Mouse (Mus musculus) embryonic facial prominence, embryonic 10.5 days (tissue): ENCODE data around the gene Copg1. TPM values are rescaled to one million over a fixed set of nuclear protein-coding genes. Genes with fewer than 3 reads are reported as not detected.

Source experiments
- DNase-seq: peaks from one replicate; pipeline ENCODE4 v3.0.0-alpha.2; 2017; ENCODE audit warnings: low spot score
- H3K27ac ChIP-seq: fragments of 300-500 bp; sonication (generic); replicated peaks from 2 replicates; pipeline ENCODE4 v1.5.1; 2016; ENCODE audit warnings: mild to moderate bottlenecking
- H3K27me3 ChIP-seq: fragments of 300-500 bp; sonication (generic); replicated peaks from 2 replicates; pipeline ENCODE4 v1.6.1; 2016; ENCODE audit warnings: low read depth, mild to moderate bottlenecking; ENCODE audit not compliant: poor library complexity, severe bottlenecking
- H3K36me3 ChIP-seq: fragments of 300-500 bp; sonication (generic); replicated peaks from 2 replicates; pipeline ENCODE4 v1.6.1; 2016; ENCODE audit warnings: mild to moderate bottlenecking, moderate library complexity
- H3K4me1 ChIP-seq: fragments of 300-500 bp; sonication (generic); 2 replicates; pipeline ENCODE4 v1.6.1; 2016
- H3K4me3 ChIP-seq: fragments of 300-500 bp; sonication (generic); 2 replicates; pipeline ENCODE4 v1.5.1; 2016; ENCODE audit warnings: mild to moderate bottlenecking, moderate library complexity
- H3K9me3 ChIP-seq: fragments of 300-500 bp; sonication (generic); 2 replicates; pipeline ENCODE4 v1.6.1; 2016; ENCODE audit warnings: mild to moderate bottlenecking
- WGBS: fragments of 180-500 bp; shearing (Covaris S2); methylation state at CpG from one replicate; pipeline ENCODE4 v1.1.7; 2016; 5-methylcytosine and 5-hydroxymethylcytosine counted together
- polyA plus RNA-seq: library from polyadenylated mRNA; unstranded; fragments of >200 nt; fragmentation: Nextera tagmentation; extraction: Ambion mirVana; gene quantifications from 2 replicates; pipeline ENCODE4 v1.2.1, GENCODE M21; 2016

Gene Copg1
- polyA plus RNA-seq, 1 experiment from 2014 or later, result 157 TPM

DNA sequence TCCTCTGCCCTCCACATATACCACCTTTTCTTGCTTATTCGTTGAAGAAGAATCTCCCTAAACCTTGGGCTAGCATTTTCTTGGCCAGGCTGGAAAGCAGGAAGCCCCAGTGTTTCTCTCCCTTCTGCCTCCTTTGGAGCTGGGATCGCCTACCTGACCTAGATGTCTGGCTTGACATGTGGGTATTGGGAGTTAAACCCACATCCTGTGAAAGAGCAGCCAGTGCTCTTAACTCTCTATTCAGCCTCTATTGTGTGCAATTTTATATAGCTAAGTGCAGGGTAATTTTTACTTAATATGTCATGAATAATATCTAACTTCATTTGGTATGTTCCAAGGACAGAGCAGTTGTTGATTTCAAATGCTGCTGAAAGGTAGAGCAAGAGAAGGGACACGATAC is 8.0 kb upstream of the Copg1 start:
- WGBS, result 69% methylated on average over 3 of the region's 3 CpGs
- peaks cover 13% of the 10 kb centered on the region for H3K4me1 ChIP-seq

GRCm38 (mm10) chr6:87882221-87882620 is 5.4 kb upstream of the Copg1 start:
- H3K27ac ChIP-seq, result no peak overlapping the region
- no peaks in the 10 kb centered on the region for H3K36me3 ChIP-seq
- H3K4me3 ChIP-seq, result no peak overlapping the region
- H3K27me3 ChIP-seq, result no peaks in the 10 kb centered on the region
- WGBS, result 84% methylated on average over 3 of the region's 3 CpGs
- no peak for DNase-seq
- no peaks in the 10 kb centered on the region for H3K9me3 ChIP-seq
- peaks cover 7% of the 10 kb centered on the region for H3K4me1 ChIP-seq

More for the DNA sequence above, 8.0 kb upstream of the Copg1 start:
- no peak for DNase-seq
- H3K36me3 ChIP-seq, result no peaks in the 10 kb centered on the region
- no peak overlapping the region for H3K4me3 ChIP-seq
- H3K9me3 ChIP-seq, result no peaks in the 10 kb centered on the region
- H3K27ac ChIP-seq, result no peak overlapping the region
- no peaks in the 10 kb centered on the region for H3K27me3 ChIP-seq

DNA sequence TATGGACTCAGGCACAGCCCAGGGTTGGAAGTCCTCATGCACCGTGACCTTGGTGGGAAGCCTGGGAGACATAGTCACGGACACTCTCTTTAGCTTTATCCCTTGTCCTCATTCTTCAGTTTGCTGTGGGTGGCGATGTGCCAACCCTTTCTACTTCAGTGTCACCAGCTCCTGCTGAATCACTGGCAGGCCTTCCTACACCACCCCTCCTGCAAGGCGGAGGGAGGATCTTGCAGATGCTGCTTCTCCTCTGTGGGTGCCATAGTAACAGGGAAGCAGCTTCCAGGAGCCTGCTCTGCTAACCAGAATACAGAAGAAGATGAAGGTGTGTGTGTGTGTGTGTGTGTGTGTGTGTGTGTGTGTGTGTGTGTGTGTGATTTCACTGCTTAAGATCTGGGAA is 4.8 kb upstream of the Copg1 start:
- WGBS, result 71% methylated on average over 4 of the region's 4 CpGs
- Histone ChIP-seq H3K4me3 (no peak overlapping the region), H3K27ac (no peak overlapping the region), H3K4me1 (peaks cover 7% of the 10 kb centered on the region), H3K36me3 (no peaks in the 10 kb centered on the region), H3K27me3 (no peaks in the 10 kb centered on the region), H3K9me3 (no peaks in the 10 kb centered on the region)
- no peak for DNase-seq

- Histone ChIP-seq H3K36me3 (peaks cover 29% of the 10 kb centered on the region), H3K9me3 (no peaks in the 10 kb centered on the region), H3K27me3 (no peaks in the 10 kb centered on the region), H3K4me1 (peaks cover 10% of the 10 kb centered on the region), H3K4me3 (no peak overlapping the region), H3K27ac (no peak overlapping the region)
- WGBS, result 82% methylated on average over 1 of the region's 1 CpGs
- DNase-seq, result no peak
Measured at GRCm38 (mm10) chr6:87886721-87887120, 893 bp upstream of the Copg1 start.

GRCm38 (mm10) chr6:87893931-87894330 is 6.3 kb downstream of the Copg1 start:
- H3K36me3 ChIP-seq, result peaks cover 100% of the 10 kb centered on the region

GRCm38 (mm10) chr6:87898028-87898427 is 10.4 kb downstream of the Copg1 start:
- peaks cover 100% of the 10 kb centered on the region for H3K36me3 ChIP-seq
- 96% methylated on average over 10 of the region's 10 CpGs for WGBS
- no peak overlapping the region for H3K27ac ChIP-seq

More at GRCm38 (mm10) chr6:87893931-87894330, 6.3 kb downstream of the Copg1 start:
- Histone ChIP-seq H3K27ac (no peak overlapping the region), H3K4me3 (no peak overlapping the region), H3K4me1 (peaks cover 2% of the 10 kb centered on the region), H3K27me3 (no peaks in the 10 kb centered on the region), H3K9me3 (no peaks in the 10 kb centered on the region)
- no peak for DNase-seq
- WGBS, result 94% methylated on average over 7 of the region's 7 CpGs

GRCm38 (mm10) chr6:87906632-87907031 is 19.0 kb downstream of the Copg1 start:
- 67% methylated on average over 5 of the region's 5 CpGs for WGBS
- peaks cover 99% of the 10 kb centered on the region for H3K36me3 ChIP-seq

More at GRCm38 (mm10) chr6:87898028-87898427, 10.4 kb downstream of the Copg1 start:
- no peaks in the 10 kb centered on the region for H3K27me3 ChIP-seq
- H3K4me1 ChIP-seq, result no peaks in the 10 kb centered on the region
- no peaks in the 10 kb centered on the region for H3K9me3 ChIP-seq
- no peak for DNase-seq
- H3K4me3 ChIP-seq, result no peak overlapping the region

DNA sequence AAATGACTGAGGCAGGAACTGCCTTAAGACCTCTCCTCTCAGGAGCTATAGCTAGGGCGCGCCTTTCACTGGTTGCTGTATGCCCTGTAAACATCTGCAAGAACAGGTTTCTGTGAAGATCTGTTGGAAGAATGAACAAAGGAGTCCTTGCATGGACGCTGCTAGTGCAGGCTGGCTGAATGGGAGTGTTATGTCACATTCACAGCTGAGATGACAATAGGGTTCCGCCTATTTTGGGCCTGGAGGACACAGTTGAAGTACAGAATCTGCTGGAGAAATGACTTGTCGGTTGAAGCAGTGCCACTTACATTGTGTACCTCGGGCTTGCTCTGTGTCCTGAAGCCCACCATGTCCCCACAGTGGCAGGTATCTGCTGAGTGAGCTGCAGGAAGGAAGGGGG is 21.6 kb downstream of the Copg1 start:
- peaks cover 10% of the 10 kb centered on the region for H3K4me1 ChIP-seq

More at GRCm38 (mm10) chr6:87906632-87907031, 19.0 kb downstream of the Copg1 start:
- no peak overlapping the region for H3K27ac ChIP-seq
- DNase-seq, result peak; percentile 23
- no peaks in the 10 kb centered on the region for H3K27me3 ChIP-seq
- H3K4me1 ChIP-seq, result no peaks in the 10 kb centered on the region
- no peaks in the 10 kb centered on the region for H3K9me3 ChIP-seq
- no peak overlapping the region for H3K4me3 ChIP-seq

DNA sequence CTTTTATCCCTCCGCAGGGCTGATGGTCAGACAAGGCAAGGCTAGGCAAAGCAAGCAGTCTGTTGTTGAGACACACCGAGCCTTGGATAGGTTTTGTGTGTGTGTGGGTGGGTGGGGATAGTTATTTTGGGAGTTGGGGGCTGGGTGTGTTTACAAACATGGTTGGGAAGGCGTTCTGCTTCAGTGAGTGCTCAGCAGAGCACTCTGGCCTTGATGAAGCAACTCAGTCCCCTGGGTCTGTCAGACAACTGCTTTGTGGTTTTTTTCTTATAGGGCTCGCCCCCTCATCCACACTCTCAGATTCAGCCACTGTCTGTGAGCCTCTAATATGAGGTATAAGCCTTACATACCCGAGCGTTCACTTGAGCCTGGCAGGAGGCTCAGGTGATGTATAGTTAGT is 23.9 kb downstream of the Copg1 start:
- no peak for DNase-seq
- H3K4me3 ChIP-seq, result no peak overlapping the region
- H3K4me1 ChIP-seq, result peaks cover 22% of the 10 kb centered on the region
- no peak overlapping the region for H3K27ac ChIP-seq
- no peaks in the 10 kb centered on the region for H3K27me3 ChIP-seq
- H3K36me3 ChIP-seq, result peaks cover 76% of the 10 kb centered on the region
- no peaks in the 10 kb centered on the region for H3K9me3 ChIP-seq
- WGBS, result 86% methylated on average over 6 of the region's 6 CpGs

More for the DNA sequence above, 21.6 kb downstream of the Copg1 start:
- no peaks in the 10 kb centered on the region for H3K27me3 ChIP-seq
- H3K4me3 ChIP-seq, result no peak overlapping the region
- no peak for DNase-seq
- H3K36me3 ChIP-seq, result peaks cover 91% of the 10 kb centered on the region
- whole genome bisulfite sequencing, result 89% methylated on average over 6 of the region's 6 CpGs
- H3K9me3 ChIP-seq, result no peaks in the 10 kb centered on the region
- H3K27ac ChIP-seq, result no peak overlapping the region

DNA sequence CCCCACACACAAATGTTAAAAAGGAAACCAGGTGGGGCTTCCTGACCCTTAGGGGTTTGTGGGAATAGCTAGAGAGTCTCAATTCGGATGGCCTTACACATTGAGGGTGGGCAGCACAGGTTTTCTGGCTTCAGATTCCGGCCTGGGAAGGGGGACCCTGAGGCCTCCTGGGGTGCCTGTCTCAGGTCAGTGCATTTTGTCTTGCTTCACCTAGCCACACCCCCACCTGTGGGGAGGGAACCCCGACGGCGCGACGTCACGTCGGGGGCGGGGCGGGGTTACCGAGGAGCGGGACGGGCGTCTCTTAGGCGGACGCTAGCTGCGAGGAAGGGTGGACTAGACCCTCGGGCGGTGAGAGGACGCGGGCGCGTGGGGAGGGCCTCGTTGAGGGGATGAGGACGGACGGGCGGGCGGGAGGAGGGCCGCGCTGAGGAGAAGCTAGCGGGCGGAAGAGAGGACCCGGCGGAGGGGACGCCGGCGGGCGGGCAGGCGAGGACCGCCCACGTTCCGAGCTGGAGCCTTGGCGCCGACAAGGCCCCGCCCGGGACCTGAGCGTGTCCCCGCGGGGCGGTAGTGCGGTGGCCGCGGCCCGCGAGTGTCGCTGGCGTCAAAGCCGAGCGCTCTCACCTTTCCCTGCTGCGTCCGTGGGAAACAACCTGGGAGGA is 26.2 kb downstream of the Copg1 start, which contains the start of gene Hmces:
Gene Hmces, plus strand, starts transcription at position 275 of the 665 bp plus-strand sequence.
- DNase-seq, result peak; percentile 85
- no peaks in the 10 kb centered on the region for H3K9me3 ChIP-seq
- no peaks in the 10 kb centered on the region for H3K27me3 ChIP-seq
- H3K36me3 ChIP-seq, result peaks cover 76% of the 10 kb centered on the region
- H3K4me3 ChIP-seq, result peak within 1 kb of the TSS; percentile 94
- H3K27ac ChIP-seq, result peak within 1 kb of the TSS; percentile 91
- H3K4me1 ChIP-seq, result peaks cover 22% of the 10 kb centered on the region
- WGBS, result under 1% methylated on average over 62 of the region's 62 CpGs

DNA sequence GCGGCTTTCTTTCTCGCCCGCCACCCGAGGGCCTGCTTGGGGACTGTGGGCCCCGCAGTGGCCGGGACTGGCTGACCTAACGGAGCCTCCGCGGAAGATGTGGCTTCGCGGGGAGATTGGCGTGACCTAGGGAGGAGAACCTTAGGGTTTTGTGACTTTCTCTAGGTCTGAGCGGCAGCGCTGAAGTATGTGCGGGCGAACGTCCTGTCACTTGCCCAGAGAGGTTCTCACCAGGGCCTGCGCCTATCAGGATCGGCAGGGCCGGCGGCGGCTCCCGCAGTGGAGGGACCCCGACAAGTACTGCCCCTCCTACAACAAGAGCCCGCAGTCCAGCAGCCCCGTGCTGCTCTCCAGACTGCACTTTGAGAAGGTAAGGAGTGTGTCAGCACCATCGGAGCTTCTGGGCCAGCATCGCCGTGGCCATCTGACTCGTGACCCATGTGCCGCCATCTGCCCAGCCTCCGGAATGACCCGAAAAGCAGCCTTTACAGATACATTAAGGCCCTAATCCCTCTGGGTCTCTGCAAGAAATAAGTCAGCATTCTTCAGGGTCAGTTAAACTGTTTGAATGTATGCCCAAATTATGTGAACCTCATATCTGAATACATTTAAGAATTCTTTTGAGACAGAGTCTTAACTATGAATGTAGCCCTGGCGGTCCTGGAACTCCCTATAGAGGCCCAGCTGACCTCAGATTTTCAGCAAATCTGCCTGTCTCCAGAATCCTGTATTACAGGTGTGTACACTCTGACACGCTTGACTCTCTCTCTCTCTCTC is 26.9 kb downstream of the Copg1 start:
- Histone ChIP-seq H3K27me3 (no peaks in the 10 kb centered on the region), H3K27ac (peak overlapping the region; percentile 91), H3K4me1 (peaks cover 22% of the 10 kb centered on the region), H3K4me3 (peak overlapping the region; percentile 94), H3K36me3 (peaks cover 76% of the 10 kb centered on the region), H3K9me3 (no peaks in the 10 kb centered on the region)
- WGBS, result 4% methylated on average over 35 of the region's 35 CpGs
- DNase-seq, result peak; percentile 74

DNA sequence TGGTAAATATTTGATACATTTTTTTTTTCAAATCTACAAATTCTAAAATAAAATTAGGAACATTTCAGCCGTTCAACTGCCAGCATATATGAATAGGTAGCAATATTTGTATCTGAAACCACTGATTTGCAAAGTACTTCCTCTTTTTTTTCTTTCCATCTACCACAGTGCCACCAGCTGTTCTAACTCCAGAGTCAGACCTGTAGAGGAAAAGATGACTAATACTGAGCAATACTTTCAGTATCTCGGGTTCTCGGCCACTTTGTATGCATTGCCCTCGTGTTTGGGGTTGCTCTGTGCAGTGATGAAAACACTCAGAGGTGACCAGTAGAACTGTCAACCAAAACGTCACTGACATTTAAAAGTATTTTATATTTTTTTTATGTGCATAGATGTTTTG is 28.3 kb downstream of the Copg1 start:
- 91% methylated on average over 5 of the region's 5 CpGs for WGBS
- Histone ChIP-seq H3K36me3 (peaks cover 76% of the 10 kb centered on the region), H3K9me3 (no peaks in the 10 kb centered on the region)

GRCm38 (mm10) chr6:87921201-87921600 is 33.6 kb downstream of the Copg1 start:
- Histone ChIP-seq H3K4me3 (no peak overlapping the region), H3K9me3 (no peaks in the 10 kb centered on the region), H3K27ac (no peak overlapping the region), H3K4me1 (no peaks in the 10 kb centered on the region), H3K27me3 (no peaks in the 10 kb centered on the region), H3K36me3 (peaks cover 95% of the 10 kb centered on the region)
- 93% methylated on average over 4 of the region's 4 CpGs for WGBS
- no peak for DNase-seq

More for the DNA sequence above, 28.3 kb downstream of the Copg1 start:
- no peaks in the 10 kb centered on the region for H3K27me3 ChIP-seq
- peaks cover 22% of the 10 kb centered on the region for H3K4me1 ChIP-seq
- no peak overlapping the region for H3K4me3 ChIP-seq
- no peak for DNase-seq
- no peak overlapping the region for H3K27ac ChIP-seq
